Mouse (Mus musculus) liver, embryonic 14.5 days (tissue): ENCODE results near the gene Uba3. TPM values are rescaled to one million over a fixed set of nuclear protein-coding genes. Genes with fewer than 3 reads are reported as not detected.

Experiments used
- ATAC-seq: fragments of 200-750 bp; cut with Nextera tagmentation; 2 replicates; pipeline ENCODE4 v1.8.0; 2017; ENCODE audit warnings: moderate number of reproducible peaks, mild to moderate bottlenecking, moderate library complexity; ENCODE audit not compliant: insufficient read depth
- DNase-seq, 3 experiments: peaks; one replicate each; pipeline ENCODE4 v3.0.0-alpha.2; 2012 to 2013; ENCODE audit warnings: low read depth in 3 of 3, low spot score in 3 of 3
- H3K27ac ChIP-seq: fragments of 300-500 bp; sonication (generic); 2 replicates; pipeline ENCODE4 v1.5.1; 2014; ENCODE audit warnings: moderate library complexity, mild to moderate bottlenecking, control low read depth, inconsistent platforms
- H3K27me3 ChIP-seq: fragments of 300-500 bp; sonication (generic); 2 replicates; pipeline ENCODE4 v1.6.1; 2014; ENCODE audit warnings: mild to moderate bottlenecking, low read length, moderate library complexity; ENCODE audit not compliant: control insufficient read depth, insufficient read depth
- H3K36me3 ChIP-seq: fragments of 300-500 bp; sonication (generic); replicated peaks from 2 replicates; pipeline ENCODE4 v1.6.1; 2014; ENCODE audit warnings: low read depth; ENCODE audit not compliant: control insufficient read depth, insufficient read depth
- H3K4me1 ChIP-seq, 2 experiments: fragments of 200-500 bp in 1 of 2; fragments of 300-500 bp in 1 of 2; sonication (generic) in 1 of 2; replicated peaks; 2 replicates each; pipeline ENCODE4 v1.6.1; 2012 to 2014; ENCODE audit warnings: antibody characterized with exemption in 1 of 2, inconsistent platforms in 1 of 2, low read length in 1 of 2; ENCODE audit not compliant: control insufficient read depth in 2 of 2, insufficient read depth in 2 of 2
- H3K4me2 ChIP-seq: fragments of 300-500 bp; sonication (generic); 2 replicates; pipeline ENCODE4 v1.6.1; 2014; ENCODE audit warnings: low read depth, mild to moderate bottlenecking, control low read depth, moderate library complexity
- H3K4me3 ChIP-seq, 2 experiments: fragments of 200-500 bp in 1 of 2; fragments of 300-500 bp in 1 of 2; sonication (generic) in 1 of 2; 2 replicates each; pipeline ENCODE4 v1.5.1; 2012 to 2014; ENCODE audit warnings: low read depth in 2 of 2, low read length in 2 of 2, mild to moderate bottlenecking in 2 of 2, control low read depth in 1 of 2, inconsistent platforms in 1 of 2, moderate library complexity in 1 of 2; ENCODE audit not compliant: insufficient read depth in 1 of 2
- H3K9ac ChIP-seq: fragments of 300-500 bp; sonication (generic); replicated peaks from 2 replicates; pipeline ENCODE4 v1.6.1; 2014; ENCODE audit warnings: mild to moderate bottlenecking, control low read depth, moderate library complexity
- H3K9me3 ChIP-seq: fragments of 300-500 bp; sonication (generic); 2 replicates; pipeline ENCODE4 v1.6.1; 2016; ENCODE audit warnings: low read length, mixed read lengths; ENCODE audit not compliant: control insufficient read depth
- CTCF ChIP-seq: IDR thresholded peaks from 2 replicates; pipeline ENCODE4 v1.5.1; 2016; ENCODE audit warnings: antibody characterized with exemption, low read depth, control low read depth
- EP300 ChIP-seq: IDR thresholded peaks from 2 replicates; pipeline ENCODE4 v1.6.1; 2016; ENCODE audit warnings: antibody characterized with exemption, low read depth
- WGBS: fragments of 180-500 bp; shearing (Covaris S2); extraction: QIAGEN DNeasy Blood & Tissue Kit; methylation state at CpG from one replicate; pipeline ENCODE4 v1.1.7; 2014; ENCODE audit not compliant: insufficient replicate concordance; 5-methylcytosine and 5-hydroxymethylcytosine counted together
- polyA plus RNA-seq, 2 experiments: library from polyadenylated mRNA; depleted of rRNA in 1 of 2; stranded (reverse) in 1 of 2; unstranded in 1 of 2; fragments of >200 nt; fragmentation: Nextera tagmentation in 1 of 2; extraction: Ambion mirVana in 1 of 2; gene quantifications; 2 replicates each; pipeline versions ENCODE4 v1.2.1 to v1.2.3; 2012 to 2014

Uba3 gene
- polyA plus RNA-seq, 2 experiments: 22.3 to 24.9 TPM

DNA sequence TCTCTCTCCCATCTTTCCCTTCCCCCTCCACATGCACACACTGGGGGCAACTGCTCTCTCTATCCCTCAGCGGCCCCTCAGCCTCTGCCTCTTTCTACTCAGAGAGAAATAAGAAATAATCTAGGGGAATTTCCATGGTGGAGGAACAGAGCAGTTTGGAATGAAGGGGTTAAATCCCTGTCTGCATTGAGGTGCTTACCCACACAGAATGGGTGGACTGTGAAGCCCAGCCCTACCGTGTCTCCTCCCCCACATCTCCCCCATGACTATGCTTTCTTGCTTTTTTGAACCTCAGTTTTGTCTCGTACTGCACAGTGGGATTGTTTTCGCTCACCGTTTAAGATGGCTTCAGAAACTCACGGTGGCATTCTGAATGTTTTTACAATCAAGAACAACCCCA is 16.9 kb upstream of the Uba3 start:
- Histone ChIP-seq H3K27ac (no peak overlapping the region), H3K36me3 (no peaks in the 10 kb centered on the region; the same call in 1 of the 2 replicates), H3K4me1 (peaks cover 10 to 29% of the 10 kb centered on the region in 2 experiments), H3K9me3 (no peaks in the 10 kb centered on the region), H3K4me3 (no peak overlapping the region), H3K27me3 (no peaks in the 10 kb centered on the region), H3K9ac (no peak overlapping the region), H3K4me2 (peak overlapping the region; percentile 44; the same call in 1 of the 2 replicates)
- DNase-seq (no peak), ATAC-seq (peak; percentile 68; the same call in 1 of the 2 replicates)
- 22% methylated on average over 6 of the region's 6 CpGs for WGBS
- TF ChIP-seq EP300 (no peak), CTCF (no peak)

DNA sequence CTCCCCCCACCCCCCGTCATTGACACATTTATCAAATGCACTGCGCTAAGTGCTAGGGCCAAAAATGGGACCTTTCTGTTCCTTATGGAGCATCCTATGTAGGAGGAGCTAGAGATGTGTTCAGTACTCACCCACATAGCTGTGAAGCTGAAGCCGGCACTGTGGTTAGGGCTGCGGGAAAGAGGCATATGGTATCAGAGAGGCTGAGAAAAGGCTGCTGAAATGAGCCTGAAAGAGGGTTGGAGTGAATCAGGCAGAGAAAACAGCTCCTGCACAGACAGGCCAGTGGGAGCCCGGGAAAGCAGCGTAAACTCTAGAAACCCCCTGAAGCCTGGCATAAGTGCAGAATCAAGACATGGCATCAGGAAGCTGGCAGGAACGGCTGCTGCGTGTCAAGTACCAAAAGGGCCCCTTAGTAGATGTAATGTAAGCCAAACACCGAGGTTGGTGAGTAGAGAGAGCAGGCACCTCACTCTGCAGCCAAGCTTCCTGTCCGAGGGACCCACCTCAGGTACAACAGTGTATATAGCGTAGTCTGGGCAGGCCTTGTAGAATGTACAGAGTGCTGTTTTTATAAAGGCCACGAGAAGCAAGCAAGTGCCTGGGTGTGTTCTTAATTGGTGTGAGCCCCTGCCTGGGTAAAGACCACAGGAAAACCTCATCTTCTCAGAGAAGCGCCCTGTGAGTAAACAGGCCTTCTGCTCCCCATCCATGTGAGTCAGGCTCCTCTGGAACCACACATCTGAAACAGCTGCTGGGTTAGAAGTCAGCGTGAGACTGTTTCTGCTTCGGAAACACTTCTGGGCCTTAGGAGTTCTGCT is 16.0 kb upstream of the Uba3 start:
- no peaks in the 10 kb centered on the region for H3K9me3 ChIP-seq
- 46% methylated on average over 15 of the region's 15 CpGs for WGBS
- peaks cover 10 to 30% of the 10 kb centered on the region in 2 experiments for H3K4me1 ChIP-seq
- no peak overlapping the region for H3K4me3 ChIP-seq
- H3K36me3 ChIP-seq: no peaks in the 10 kb centered on the region; the same call in 1 of the 2 replicates
- DNase-seq (no peak), ATAC-seq (no peak)
- TF ChIP-seq EP300 (no peak), CTCF (no peak)
- H3K27ac ChIP-seq: no peak overlapping the region
- H3K27me3 ChIP-seq: no peaks in the 10 kb centered on the region
- no peak overlapping the region for H3K4me2 ChIP-seq
- no peak overlapping the region for H3K9ac ChIP-seq

DNA sequence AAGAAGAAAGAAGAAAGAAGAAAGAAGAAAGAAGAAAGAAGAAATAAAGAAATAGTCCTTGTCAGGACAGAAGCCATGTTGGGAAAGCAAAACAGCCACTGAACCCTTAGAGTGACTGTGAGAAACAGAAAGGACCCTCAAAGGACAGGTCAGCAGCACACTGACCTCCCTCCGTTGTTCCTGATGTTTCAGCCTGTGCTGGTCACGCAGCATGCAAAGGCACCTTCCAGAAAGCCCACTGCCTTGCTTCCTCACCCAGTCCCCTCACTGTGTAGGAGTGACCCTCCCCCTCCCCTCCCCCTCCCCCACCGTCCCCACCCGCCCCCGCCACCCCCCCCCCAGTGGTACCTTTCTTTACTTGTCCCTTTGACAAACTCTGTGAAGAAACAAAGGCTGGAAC is 15.2 kb upstream of the Uba3 start:
- no peaks in the 10 kb centered on the region; the same call in 1 of the 2 replicates for H3K36me3 ChIP-seq
- H3K4me2 ChIP-seq: no peak overlapping the region
- no peak overlapping the region for H3K9ac ChIP-seq
- no peaks in the 10 kb centered on the region for H3K9me3 ChIP-seq
- no peak overlapping the region for H3K27ac ChIP-seq
- 81% methylated on average over 2 of the region's 5 CpGs for WGBS
- ATAC-seq: no peak
- H3K4me1 ChIP-seq: peaks cover 10 to 28% of the 10 kb centered on the region in 2 experiments
- no peaks in the 10 kb centered on the region for H3K27me3 ChIP-seq
- TF ChIP-seq CTCF: no peak
- no peak for TF ChIP-seq EP300
- DNase-seq: no peak
- H3K4me3 ChIP-seq: no peak overlapping the region

DNA sequence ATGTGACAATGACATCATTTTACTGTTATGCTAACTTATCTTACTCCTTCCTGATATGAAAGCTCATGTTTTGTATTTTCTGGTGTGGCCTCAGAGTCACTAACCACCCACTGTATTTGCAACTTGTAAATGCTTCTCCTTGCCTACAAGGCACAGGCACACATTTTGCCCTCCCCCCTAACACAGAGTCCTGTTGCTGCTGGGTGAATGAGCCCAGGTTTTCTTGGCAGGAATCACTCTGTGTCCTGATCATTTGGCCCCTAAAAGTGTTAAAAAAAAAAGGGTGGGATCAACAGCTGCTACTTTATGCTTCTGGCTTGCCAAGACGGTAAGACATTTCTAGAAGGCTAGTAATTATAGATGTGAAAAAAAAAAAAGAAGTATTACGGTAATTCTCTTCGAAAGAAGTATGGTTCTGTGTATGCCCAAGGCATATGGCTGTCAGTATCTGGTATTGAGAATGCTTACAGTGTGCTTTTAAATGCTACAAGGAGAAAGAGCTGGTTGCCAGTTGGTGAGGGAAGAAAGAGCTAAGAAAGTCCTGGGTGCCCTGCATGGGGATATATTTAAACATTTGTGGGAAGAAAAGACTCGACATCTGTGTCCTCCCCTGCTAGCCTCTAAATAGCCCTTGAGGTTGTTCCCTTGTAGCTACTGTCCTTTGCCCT is 10.8 kb upstream of the Uba3 start:
- TF ChIP-seq EP300: no peak
- TF ChIP-seq CTCF: no peak
- ATAC-seq: no peak
- Histone ChIP-seq H3K9ac (no peak overlapping the region), H3K27me3 (no peaks in the 10 kb centered on the region), H3K4me3 (no peak overlapping the region), H3K36me3 (peaks cover 5% of the 10 kb centered on the region; the same call in 1 of the 2 replicates), H3K27ac (no peak overlapping the region), H3K4me2 (no peak overlapping the region), H3K4me1 (peaks cover 14 to 35% of the 10 kb centered on the region in 2 experiments), H3K9me3 (no peaks in the 10 kb centered on the region)
- 78% methylated on average over 4 of the region's 4 CpGs for WGBS
- no peak for DNase-seq

DNA sequence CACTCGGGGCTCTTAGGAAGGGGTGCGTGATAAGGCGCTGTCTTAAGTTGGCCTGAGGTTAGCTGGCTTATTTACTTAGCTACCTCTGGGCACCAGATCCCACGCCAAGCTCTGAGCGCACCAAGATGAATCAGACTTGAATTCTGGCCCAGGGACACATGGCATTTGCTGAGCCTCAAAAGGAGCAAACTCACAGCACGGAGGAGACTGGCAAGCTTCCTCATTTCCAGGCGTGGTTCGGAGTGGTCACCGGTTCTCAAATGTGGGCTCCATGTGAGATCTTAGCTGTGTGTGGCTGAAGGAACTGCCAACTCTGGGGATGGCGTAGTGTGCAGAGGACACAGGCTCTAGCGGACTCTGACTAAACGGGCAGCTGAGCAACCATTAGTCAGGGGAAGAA is 6.5 kb upstream of the Uba3 start:
- H3K27ac ChIP-seq: peak overlapping the region; percentile 49
- ATAC-seq: peak; percentile 29; the same call in 1 of the 2 replicates
- TF ChIP-seq EP300: no peak
- no peak for TF ChIP-seq CTCF

More for the DNA sequence above, 6.5 kb upstream of the Uba3 start:
- Histone ChIP-seq H3K4me1 (peaks cover 21 to 39% of the 10 kb centered on the region in 2 experiments), H3K9ac (peak overlapping the region; percentile 94), H3K36me3 (peaks cover 5% of the 10 kb centered on the region; the same call in 1 of the 2 replicates), H3K4me3 (peak overlapping the region; percentile 67 to 90), H3K4me2 (peak overlapping the region; percentile 96), H3K9me3 (no peaks in the 10 kb centered on the region), H3K27me3 (no peaks in the 10 kb centered on the region)
- DNase-seq: no peak
- WGBS: 18% methylated on average over 12 of the region's 12 CpGs
